Mouse (Mus musculus) frontal cortex, postnatal 10 days (tissue): Measurements from ENCODE around the gene Apex1.
"Not testable (repeated sequence)": the region's sequence is repeated elsewhere in the genome, so short reads cannot be mapped to it uniquely, and the experiment has no call there.

ENCODE experiments used
- DNase-seq, 2 experiments: peaks; one replicate each; pipeline ENCODE4 v3.0.0; 2022; ENCODE audit warnings: low spot score in 2 of 2, mixed read lengths in 1 of 2

The Apex1 gene

DNA sequence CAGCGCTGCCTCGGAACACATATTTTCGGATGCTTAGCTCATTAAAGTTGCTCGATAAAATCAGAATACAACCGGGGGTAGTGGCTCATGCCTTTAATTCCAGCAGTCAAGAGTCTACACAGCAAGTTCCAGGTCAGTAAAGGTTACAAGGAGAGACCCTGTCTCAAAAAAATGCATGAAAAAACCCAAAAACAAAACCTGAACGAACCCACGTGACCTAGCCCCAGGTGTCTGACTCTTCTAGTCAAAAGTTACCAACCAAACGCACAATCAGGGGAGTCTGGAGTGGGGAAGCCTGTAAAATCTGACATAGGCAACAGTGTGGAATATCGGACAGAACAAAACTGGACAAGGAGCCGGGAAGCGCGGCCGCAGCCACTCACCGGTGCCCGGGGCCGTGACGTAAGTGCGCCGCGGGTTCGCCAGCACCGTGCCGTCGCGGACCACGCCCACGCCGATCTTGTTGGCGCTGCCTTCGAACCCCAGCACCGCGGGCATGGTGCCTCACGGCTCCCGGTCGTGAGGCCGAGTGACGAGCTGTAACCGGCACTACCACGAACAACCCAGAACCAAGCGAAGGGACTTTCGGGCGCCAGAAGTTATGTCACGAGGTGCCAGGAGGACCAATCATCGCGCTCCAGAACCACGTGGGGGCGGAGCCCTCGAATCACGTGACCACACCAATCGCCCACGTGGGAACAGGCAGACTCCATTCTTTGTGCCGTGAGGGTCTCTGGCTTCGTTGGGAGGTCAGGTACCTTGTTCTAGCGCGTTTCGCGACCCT, at the start of gene Apex1, which contains the start of gene Osgep:
TSS of gene Apex1 (plus strand) at position 688 of the 784 bp plus-strand sequence.
TSS of gene Osgep (minus strand) at position 613 of the 784 bp plus-strand sequence.
- peak; percentile 96 to 97 for DNase-seq

DNA sequence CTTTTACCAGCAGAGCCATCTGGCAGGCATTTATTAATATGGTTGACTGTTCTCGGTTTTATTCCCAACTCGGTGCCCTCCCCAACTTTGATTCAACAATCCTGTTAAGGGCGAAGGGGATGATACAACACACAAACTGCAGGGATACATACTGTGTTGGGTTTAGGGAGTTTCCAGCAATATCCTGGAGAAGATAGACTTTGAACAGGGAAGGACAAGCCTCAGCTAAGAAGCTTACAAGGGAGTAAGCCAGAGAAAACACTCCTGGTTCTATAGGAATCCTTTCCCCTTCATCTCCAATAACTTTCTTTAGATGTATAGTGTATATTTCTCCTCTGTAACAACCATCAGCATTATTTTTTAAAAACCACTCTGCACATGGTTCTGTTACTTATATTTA, 49.6 kb upstream of the Apex1 start:
- DNase-seq, result no peak

DNA sequence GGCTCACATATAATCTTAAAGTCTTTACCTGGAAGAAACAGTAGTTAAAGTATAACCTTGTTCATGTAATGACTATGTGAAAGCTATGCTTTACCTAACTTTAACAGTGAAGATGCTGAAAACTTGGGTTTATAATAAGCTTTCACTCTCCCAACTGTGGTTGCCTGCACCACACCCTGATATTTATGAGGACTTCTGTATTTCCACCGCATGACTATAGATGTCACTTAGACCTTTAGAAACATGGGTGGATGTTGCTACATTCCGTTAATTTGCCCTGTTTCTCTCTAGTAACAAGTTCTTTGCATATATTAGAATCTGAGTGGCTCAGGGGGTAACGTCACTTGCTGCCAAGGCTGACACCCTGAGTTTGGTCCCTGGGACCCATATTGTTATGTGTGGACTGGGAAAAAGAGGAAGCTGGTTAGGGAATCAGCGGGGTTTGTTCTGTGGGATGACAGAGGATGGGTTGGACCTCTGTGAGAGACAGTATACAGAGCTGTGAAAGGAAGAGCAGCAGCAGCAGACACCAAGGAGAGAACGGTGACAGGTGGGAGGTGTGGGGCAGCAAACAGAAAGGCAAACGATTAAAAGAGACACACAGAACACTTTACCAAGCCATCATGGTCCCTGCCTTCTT, 49.1 kb upstream of the Apex1 start:
- no peak for DNase-seq

DNA sequence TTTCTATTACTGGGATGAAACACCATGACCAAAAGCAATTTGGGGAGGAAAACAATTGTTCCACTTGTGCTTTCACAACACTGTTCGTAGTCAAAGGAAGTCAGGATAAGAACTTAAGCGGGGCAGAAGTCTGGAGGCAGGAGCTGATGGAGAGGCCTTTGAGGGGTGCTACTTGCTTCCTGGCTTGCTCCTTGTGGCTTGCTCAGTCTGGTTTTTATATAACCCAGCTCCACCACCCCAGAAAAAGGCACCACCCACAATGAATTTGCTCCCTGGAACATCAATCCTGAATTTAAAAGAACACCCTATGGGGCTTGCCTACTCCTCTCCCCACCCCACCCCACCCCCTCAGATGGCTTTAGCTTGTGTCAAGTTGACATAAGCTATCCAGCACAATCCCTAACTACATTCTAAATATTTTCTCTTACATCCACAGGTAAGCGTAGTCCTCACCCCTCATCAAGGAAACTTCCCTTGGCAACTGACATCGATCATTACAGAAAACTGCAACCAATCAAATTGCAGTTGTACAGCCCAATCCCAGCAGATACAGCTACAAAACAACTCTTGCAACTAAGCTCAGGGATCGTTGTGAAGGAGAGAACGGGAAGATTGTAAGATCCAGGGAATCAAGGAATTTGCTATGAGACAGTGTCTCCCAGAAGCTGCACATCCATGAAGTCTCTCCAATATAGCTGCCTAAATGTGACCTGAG, 48.4 kb upstream of the Apex1 start:
- DNase-seq, result no peak

DNA sequence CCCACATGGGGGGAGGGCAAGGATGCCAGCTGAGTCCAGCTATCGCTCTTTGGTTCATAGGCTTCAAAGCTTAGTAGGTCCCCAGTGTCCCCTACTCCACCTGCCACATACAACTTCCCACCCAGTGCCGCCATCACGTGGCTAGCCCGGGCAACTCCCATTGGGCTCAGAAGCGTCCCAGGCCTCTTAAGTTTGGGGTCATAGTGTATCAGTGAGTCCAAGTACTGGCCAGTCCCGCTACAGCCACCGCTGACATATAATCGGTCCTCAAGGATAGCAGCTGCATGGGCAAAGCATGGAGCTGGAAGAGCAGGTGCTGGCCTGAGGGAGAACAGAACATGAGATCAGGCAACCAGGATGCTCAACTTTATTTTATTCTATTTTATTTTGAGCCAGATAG, 33.1 kb upstream of the Apex1 start:
- DNase-seq, result no peak

DNA sequence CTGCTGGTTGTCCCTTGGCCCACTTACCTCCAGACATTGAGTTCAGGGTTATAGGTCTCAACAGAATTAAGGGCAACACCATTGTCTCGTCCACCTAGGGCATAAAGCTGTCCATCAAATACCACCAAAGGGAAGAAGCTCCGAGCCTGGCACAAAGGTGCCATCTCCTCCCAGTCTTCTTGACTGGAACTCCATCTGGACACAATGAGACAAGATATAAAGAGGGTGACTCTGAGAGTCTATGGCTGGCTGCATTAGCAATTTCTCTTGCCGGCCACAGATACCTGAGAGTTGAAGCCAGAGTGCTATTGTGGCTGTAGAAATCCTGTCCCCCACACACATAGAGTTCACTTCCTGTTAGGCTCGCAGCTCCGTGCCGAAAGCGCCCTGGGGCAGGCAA, 32.7 kb upstream of the Apex1 start:
- DNase-seq, result no peak

DNA sequence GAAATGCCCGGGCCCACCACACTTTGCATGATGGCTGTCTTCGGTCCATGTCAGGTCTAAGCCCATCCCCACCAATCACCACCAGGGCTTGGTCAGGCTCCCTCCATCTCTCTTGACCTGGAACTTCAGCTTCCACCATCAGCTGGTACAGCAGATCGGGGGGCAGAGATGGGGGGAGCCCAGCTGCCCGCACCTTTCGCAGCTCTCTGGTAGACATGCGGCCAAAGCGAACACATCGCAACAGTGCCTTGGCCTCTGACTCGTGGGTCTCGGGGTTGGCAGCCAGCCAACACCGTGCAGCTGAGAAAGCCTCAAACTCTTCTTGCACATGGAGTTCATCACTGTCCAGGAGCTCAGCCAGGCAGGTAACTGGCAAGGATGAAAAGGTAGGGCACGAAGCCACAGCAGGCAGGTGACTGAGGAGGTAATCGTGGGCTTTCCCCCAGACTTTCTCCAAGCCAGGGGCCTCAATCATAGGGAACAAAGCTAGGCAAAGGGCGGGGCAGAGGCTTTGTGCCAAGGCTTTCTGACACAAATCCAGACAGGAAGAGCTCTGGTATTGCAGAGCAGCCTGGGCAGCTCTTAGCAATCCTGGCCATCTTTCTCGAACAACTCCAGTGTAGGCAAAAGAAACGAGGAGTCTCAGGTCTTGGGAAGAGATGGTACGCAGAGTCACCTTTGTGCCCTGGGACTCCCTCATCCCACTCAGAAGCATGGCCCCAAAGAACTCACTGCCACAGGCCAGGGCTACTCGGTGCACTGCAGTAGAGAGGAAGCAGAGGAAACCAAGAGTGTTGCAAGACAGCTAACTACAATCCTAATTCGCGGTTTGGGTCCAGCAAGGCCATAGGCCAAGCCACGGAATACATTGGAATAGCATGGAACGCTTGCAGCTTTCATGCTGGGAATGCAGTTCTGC, 32.0 kb upstream of the Apex1 start:
- no peak for DNase-seq

DNA sequence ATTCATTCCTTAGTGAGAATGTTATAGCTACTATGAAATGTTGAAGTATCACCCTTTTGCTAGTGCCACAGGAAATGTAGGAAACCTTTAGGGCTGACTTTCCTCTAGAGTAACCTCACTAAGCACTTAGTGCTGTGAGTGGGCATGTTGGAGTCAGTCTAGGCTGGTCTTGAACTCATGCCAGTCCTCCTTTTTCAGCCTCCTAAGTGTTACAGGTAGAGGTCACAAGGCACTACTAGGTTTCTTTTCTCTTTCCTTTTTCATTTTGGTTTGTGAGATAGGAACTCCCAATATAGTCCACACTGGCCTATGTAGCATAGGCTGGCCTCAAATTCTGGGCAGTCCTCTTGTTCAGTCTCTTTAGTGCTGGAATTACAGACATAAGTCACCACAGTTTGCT, 29.4 kb upstream of the Apex1 start:
- no peak for DNase-seq

DNA sequence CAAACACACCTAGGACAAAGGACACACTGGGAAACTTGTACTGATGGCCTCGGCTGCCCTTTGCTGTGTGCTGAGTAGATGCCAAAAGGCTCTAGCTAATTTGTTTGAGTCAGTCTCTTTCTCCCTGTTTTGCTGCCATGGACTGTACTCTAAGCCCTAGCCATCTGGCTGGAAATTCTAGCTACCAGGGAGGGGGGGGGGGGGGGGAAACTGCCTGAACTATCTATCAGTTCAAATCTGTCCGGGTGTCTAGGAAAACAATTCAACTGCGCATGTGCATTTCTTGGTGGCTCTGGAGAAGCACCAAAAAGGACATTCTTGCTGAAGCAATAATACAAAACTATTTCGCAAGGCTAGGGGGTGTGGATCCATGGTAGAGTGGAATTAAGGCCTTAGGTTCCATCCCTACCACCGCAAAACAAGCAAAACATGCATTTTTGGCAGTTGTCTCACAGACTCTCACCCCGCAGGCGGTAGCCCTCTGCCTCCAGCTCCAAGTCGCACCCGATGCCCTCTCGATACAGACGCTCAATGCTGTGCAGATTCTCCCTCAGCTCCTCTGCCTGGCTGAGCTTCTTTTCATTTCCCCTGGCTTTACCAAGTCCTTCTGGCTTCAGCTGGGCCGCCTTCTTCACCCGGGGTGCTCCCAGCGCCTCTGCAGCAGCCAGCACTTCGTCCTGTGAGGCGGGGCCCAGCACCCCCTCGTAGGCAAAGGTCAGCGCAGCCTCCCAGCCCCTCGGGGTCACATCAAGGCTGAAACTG, 28.6 kb upstream of the Apex1 start:
- no peak for DNase-seq

DNA sequence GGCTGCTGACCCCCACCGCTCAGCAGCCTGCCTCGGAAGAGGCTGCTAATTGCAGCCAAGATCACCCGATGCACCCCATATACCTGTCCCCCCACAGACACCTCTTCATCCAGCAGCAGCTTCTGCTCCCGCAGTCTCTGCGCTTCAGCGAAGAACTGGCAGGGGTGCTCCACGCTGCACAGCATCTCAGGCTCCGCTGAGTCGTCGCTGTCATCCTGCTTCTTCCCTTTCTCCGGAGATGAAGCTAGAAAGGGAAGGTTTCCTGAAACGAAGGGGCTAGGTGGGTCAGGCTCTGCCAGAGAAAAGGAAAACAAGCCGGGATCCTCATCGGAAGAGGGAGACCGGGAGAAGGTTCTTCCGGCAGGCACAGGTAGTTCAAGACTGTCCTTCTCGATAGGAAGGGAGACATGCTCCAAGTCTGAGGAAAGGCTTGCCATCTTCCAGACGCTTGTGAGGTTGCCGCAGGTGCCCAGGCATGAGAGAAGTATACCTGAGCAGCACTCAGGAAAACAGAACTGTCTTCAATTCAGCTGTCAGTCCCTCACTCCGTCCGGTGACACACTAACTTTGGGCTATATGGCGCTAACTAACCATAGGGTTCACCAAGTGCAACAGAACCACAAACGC, 27.9 kb upstream of the Apex1 start:
- peak in 1 of 2 experiments; percentile 28 for DNase-seq

DNA sequence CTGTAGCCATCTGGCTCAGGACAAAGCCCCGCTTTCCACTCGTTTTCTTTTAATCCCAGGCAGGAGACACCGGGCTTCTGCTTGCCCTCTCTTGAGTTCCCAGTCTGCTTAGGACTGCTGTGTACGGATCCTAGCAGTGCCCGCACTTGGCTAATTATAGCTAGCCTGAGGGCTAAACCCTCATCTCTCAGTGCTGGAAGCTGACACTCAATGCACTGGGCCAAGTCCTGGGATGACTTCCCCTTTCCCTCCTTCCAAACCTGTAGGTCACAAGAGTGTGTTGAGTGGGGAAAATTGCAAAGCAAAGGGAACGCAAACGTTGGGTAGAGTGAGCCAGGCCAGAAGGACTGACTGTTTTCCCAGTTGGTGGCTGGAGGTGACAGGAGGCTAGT, 27.4 kb upstream of the Apex1 start, which contains the start of gene Klhl33:
TSS of gene Klhl33 (minus strand) at position 134 of the 392 bp plus-strand sequence.
- no peak for DNase-seq

DNA sequence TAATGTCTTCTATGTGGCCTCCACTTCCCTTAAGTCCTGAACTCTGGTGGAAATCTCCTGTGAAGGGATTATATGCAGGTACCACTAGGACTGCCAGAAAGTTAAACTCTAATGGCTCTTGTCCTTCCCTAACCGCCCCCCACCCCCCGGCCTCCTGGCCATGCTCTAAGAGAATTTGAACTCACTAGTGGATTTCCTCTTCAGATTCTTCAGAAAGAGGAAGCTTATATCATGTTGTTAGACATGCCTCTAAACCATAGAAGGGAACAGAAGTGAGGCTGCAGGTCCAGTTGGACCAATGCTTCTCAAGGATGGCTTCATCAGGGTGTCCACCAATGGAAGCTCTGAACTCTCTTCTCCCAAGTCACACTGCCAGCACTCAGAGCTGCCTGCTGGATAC, 26.8 kb upstream of the Apex1 start:
- not testable (repeated sequence) for DNase-seq

DNA sequence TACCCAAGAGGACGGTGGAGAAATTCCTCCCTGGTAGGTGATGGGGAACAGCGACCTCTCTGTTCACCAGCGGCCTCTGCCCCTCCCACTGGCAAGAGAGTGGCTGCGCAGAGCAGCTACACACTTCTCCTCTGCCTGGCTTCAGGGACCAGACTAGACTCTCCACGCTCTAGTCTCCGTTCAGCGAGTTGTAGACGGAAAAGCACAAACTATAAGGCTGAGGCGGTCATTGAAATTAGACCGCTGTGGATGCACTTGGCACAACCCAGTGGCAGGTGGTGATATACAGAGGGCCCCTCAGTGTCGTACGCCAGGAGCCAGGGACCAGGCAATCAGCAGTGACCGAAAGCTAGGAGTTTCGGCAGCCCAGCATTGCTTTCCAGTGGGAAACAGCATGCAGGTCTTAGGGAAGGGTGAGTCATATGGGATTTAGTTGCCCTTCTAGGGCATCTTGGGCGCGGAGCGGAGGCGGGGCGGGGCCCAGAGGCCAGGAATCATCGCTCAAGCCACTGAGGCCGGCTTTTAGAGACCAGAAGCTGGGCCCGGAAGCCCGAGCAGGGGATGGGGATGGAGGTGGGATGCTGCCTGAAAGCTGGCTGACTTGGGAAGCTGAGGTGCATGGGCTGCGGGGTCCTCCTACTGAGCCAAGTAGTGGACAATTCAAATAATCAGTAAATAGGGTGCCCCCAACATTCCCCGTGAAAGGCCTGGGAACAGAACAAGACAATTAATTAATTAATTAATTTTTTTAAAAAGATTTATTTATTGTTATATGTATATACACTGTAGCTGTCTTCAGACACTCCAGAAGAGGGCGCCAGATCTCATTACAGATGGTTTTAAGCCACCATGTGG, 20.6 kb upstream of the Apex1 start:
- no peak for DNase-seq

DNA sequence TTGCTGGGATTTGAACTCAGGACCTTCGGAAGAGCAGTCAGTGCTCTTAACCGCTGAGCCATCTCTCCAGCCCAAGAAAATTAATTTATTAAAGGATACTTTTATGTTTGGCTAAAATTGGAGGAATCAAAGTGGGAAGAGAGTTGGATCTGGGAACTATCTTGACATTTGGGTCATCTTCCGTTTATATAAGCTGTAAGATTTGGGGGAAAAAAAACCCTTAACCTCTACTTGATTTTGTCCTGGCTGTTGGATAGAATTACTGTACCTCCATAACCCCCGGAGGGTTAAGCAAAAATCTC, 20.0 kb upstream of the Apex1 start:
- DNase-seq, result no peak

DNA sequence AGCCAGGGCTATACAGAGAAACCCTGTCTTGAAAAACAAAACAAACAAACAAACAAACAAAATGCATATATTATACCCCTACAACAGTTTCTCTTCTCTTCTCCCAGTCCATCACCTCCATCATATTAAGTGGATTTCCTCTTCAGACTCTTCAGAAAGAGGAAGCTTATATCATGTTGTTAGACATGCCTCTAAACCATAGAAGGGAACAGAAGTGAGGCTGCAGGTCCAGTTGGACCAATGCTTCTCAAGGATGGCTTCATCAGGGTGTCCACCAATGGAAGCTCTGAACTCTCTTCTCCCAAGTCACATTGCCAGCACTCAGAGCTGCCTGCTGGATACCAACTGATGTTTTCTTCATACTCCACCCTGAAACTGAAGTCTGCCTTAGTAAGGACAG, 19.4 kb upstream of the Apex1 start:
- not testable (repeated sequence) for DNase-seq

DNA sequence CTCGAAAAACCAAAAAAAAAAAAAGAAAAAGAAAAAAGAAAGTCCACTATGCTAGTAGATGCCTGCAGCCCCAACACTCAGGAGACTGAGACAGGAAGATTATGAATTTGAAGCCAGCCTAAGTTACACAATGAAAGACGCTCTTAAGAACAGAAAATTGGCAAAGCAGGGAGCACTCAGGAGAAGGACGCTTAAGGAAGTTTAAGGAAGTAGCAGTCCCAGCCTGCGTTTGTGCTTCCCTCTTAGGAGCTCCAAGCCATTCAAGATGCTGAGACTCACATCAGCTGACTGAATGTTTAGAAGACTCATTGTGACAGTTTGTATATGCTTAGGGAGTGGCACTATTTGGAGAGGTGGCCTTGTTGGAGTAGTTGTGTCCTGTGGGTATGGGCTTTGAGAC, 16.6 kb upstream of the Apex1 start:
- no peak for DNase-seq

DNA sequence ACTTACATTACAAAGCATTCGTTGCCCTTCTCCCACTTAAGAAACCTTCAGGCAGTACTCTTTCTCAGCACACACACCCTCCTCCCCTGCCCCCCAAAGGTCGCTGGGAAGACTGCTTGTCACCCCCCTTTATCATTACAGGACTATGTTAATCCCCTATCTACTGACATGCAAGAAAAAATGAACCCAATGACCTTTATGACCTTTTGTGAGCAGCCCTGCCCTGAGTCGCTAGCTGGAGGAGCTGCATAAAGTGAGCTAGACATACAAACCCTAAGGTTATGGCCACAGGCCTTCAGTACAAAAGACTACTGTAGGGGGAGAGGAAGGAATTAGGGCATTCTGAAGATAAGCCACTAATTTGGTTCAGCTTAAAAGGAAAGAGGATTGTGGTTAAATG, 13.4 kb upstream of the Apex1 start:
- DNase-seq, result no peak

DNA sequence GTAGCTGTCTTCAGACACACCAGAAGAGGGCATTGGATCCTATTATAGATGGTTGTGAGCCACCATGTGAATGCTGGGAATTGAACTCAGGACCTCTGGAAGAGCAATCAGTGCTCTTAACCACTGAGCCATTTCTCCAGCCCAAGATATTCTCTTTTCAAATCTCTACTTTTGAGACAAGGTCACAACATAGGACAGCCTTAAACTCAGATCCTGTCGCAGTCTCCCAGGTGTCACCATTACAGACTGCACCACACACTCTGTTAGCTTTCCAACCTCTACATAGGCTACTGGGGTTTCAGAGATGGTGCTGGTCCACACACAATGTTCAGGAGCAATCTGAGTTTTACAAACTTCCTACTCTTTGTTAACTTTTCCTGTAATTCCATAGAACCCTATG, 1.3 kb upstream of the Apex1 start:
- DNase-seq, result not testable (repeated sequence)

DNA sequence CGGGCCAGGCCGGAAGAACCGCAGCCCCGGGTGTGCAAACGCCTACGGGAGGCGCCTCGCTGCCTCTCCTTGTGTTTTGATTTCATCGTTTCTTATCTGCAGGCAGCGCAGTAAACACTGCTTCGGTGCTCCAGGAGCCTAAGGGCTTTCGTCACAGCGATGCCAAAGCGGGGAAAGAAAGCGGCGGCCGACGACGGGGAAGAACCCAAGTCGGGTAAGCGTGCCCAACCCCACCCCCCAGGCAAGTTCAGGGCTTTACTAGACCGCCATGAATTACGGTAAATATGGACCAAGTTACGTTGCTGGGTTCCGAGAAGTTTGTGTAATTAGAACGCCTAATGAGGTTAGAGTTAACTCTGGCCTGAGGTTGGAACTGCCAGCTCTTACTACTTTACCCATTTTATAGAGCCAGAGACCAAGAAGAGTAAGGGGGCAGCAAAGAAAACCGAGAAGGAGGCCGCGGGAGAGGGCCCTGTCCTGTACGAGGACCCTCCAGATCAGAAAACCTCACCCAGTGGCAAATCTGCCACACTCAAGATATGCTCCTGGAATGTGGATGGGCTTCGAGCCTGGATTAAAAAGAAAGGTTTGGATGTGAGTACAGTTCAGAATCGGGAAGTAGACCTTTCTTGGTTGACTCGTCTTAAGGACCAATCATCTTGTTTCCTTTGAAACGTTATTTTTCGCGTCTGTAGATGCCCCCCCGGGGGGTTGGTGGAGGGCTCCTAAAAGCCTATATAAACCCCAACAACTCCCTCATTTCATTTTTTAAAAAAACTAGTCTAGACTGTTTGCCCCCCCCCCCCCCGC, 548 bp downstream of the Apex1 start:
- no peak for DNase-seq
